Mouse (Mus musculus): ENCODE results near the gene Nudt8. TPM values are rescaled to one million over a fixed set of nuclear protein-coding genes. Genes with fewer than 3 reads are reported as not detected.

Gene Nudt8
- polyA plus RNA-seq, 1 experiment from 2014 or later = 35.1 TPM

GRCm38 (mm10) chr19:4005971-4006370, 5.6 kb downstream of the Nudt8 start:
- ChIA-PET POLR2A (no interaction called here), CTCF (no interaction called here)
- ATAC-seq (no peak), DNase-seq (ENCODE audit: low read depth, low spot score) (no peak)
- no peak for TF ChIP-seq CTCF (IDR thresholded peaks at IDR 0.05)
- in situ Hi-C loops (cut with MboI; ENCODE audit: low pct_unique_long_range_greater_than_20kb) = no loop called here
- H3K27me3 ChIP-seq = no peaks in the 10 kb centered on the region

- in situ Hi-C loops (cut with MboI; ENCODE audit: low pct_unique_long_range_greater_than_20kb) = no loop called here
- TF ChIP-seq CTCF (IDR thresholded peaks at IDR 0.05) = no peak
- DNase-seq (ENCODE audit: low read depth, low spot score) (no peak), ATAC-seq (no peak)
- POLR2A ChIA-PET = interaction anchor here (1.2 to 2.9 kb wide), 3 partner anchors 8 to 15 kb away, joined by 5 to 14 read pairs (median 5); partner anchors contain the start of genes Doc2g, Gm49405 and Nudt8
- H3K27me3 ChIP-seq = no peaks in the 10 kb centered on the region
- CTCF ChIA-PET = interaction anchor here (0.8 to 2.7 kb wide), 3 partner anchors 12 to 65 kb away, joined by 4 to 14 read pairs (median 8); no protein-coding TSS in a partner anchor
Observed at GRCm38 (mm10) chr19:4011086-4011485, 10.7 kb downstream of the Nudt8 start.

GRCm38 (mm10) chr19:4012432-4013022, 12.1 kb downstream of the Nudt8 start, which contains the start of gene Ndufv1:
Ndufv1 (minus strand) TSS chr19:4012806.
- in situ Hi-C loops (cut with MboI; ENCODE audit: low pct_unique_long_range_greater_than_20kb) = no loop called here
- ChIA-PET POLR2A (interaction anchor here (2.9 kb wide), 1 partner anchor 12 kb away, joined by 14 read pairs; the partner anchor contains the start of genes Gm49405 and Nudt8), CTCF (interaction anchor here (0.8 to 3.1 kb wide), 16 partner anchors 10 to 96 kb away, joined by 3 to 31 read pairs (median 5); partner anchors contain the start of genes Acy3, Aldh3b1, Aldh3b3 and Doc2g)
- H3K27me3 ChIP-seq = no peaks in the 10 kb centered on the region
- peak; percentile 94 for ATAC-seq
- DNase-seq (ENCODE audit: low read depth, low spot score) = peak; percentile 98
- no peak for TF ChIP-seq CTCF (IDR thresholded peaks at IDR 0.05)

DNA sequence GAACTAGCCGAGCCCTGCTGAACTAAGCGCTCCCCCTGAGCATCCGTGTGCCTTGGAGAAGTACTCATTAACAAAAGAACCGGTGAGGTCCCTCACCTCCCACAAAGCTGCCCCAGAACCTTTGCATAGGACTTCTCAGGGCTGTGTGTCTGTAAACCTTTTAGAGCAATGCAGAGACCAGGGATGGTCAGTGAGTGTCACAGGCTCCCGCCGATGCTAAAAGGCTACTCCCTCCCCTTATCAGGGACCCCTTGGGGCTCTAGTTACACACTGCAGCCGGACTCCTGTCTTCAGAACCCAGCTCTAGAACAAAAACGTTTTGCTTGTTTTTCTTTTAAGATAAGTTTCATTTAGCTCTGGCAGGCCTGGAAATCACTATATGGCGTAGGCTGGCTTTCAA, 12.7 kb downstream of the Nudt8 start:
- CTCF ChIA-PET = interaction anchor here (0.9 to 3.1 kb wide), 16 partner anchors 11 to 97 kb away, joined by 3 to 31 read pairs (median 5); partner anchors contain the start of genes Acy3, Aldh3b1, Aldh3b3 and Doc2g
- no peaks in the 10 kb centered on the region for H3K27me3 ChIP-seq
- ATAC-seq (no peak), DNase-seq (ENCODE audit: low read depth, low spot score) (no peak)
- no peak for TF ChIP-seq CTCF (IDR thresholded peaks at IDR 0.05)
- in situ Hi-C loops (cut with MboI; ENCODE audit: low pct_unique_long_range_greater_than_20kb) = no loop called here
- POLR2A ChIA-PET = no interaction called here

GRCm38 (mm10) chr19:4014802-4015201, 14.4 kb downstream of the Nudt8 start:
- in situ Hi-C loops (cut with MboI; ENCODE audit: low pct_unique_long_range_greater_than_20kb) = loop anchor here (5.0 kb wide), 2 partner anchors 37 to 72 kb away; no protein-coding TSS in a partner anchor
- no peaks in the 10 kb centered on the region for H3K27me3 ChIP-seq
- no peak for DNase-seq (ENCODE audit: low read depth, low spot score)
- CTCF ChIA-PET = interaction anchor here (1.2 to 3.1 kb wide), 2 partner anchors 33 to 68 kb away, joined by 4 to 31 read pairs; partner anchors contain the start of gene Gstp2
- no peak for ATAC-seq
- no peak for TF ChIP-seq CTCF (IDR thresholded peaks at IDR 0.05)
- POLR2A ChIA-PET = no interaction called here

GRCm38 (mm10) chr19:4015635-4016034, 15.3 kb downstream of the Nudt8 start:
- ChIA-PET CTCF (interaction anchor here (1.2 to 1.5 kb wide), 2 partner anchors 32 to 69 kb away, joined by 4 read pairs; no protein-coding TSS in a partner anchor), POLR2A (no interaction called here)
- no peak for ATAC-seq
- DNase-seq (ENCODE audit: low read depth, low spot score) = no peak
- no peak for TF ChIP-seq CTCF (IDR thresholded peaks at IDR 0.05)
- in situ Hi-C loops (cut with MboI; ENCODE audit: low pct_unique_long_range_greater_than_20kb) = loop anchor here (5.0 kb wide), 2 partner anchors 37 to 72 kb away; no protein-coding TSS in a partner anchor
- no peaks in the 10 kb centered on the region for H3K27me3 ChIP-seq

- no peaks in the 10 kb centered on the region for H3K27me3 ChIP-seq
- ChIA-PET CTCF (interaction anchor here (1.7 to 6.5 kb wide), 4 partner anchors 16 to 34 kb away, joined by 7 to 74 read pairs (median 10); partner anchors contain the start of gene Gstp2), POLR2A (no interaction called here)
- DNase-seq (ENCODE audit: low read depth, low spot score) (no peak), ATAC-seq (no peak)
- TF ChIP-seq CTCF (IDR thresholded peaks at IDR 0.05) = no peak
- in situ Hi-C loops (cut with MboI; ENCODE audit: low pct_unique_long_range_greater_than_20kb) = loop anchor here (5.0 kb wide), 2 partner anchors 34 to 69 kb away; no protein-coding TSS in a partner anchor
Observed at GRCm38 (mm10) chr19:4017921-4018587, 17.7 kb downstream of the Nudt8 start.

DNA sequence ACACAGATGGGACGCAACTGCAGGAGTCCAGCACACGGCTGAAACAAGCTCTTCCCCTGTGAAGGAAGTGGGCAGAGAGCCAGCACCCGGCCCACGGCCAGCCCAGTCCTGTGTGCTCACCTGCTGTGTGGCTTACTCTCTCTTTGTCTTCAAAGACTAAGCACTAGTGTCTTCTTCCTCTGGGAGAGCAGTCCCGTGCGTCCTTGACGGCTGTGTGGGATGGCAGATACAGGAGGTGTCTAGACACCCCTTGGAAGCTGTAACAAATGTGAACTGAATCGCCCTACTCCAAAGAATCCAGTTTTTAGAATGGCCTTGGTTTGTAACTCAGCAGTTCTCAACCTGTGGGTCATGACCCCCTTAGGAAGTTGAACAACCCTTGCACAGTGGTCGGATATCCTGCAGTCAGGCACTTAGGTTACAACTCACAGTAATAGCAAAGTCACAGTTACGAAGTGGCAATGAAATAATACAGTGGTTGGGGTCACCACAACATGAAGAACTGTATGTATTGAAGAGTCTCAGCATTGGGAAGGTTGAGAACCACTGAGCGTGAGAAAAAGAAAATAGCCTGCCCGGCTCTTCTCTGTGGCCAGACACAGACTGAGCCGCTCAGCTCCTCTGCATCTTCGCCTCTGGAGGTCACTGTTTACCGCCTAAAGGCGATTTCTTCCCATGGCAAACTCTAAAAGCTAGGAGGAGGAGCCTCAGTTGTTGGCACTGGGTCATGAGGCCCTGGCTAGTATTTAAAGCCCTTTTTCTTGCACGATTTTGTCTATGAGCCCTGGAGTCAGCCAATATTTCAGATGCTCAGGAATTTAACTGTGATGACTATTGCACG, 18.6 kb downstream of the Nudt8 start:
- in situ Hi-C loops (cut with MboI; ENCODE audit: low pct_unique_long_range_greater_than_20kb) = loop anchor here (5.0 kb wide), 2 partner anchors 33 to 68 kb away; no protein-coding TSS in a partner anchor
- ATAC-seq = peak; percentile 67
- ChIA-PET CTCF (interaction anchor here (0.8 to 6.5 kb wide), 11 partner anchors 15 to 230 kb away, joined by 3 to 74 read pairs (median 4); partner anchors contain the start of genes Cdk2ap2, Gstp1 and Gstp2), POLR2A (interaction anchor here (1.0 kb wide), 2 partner anchors 27 to 29 kb away, joined by 4 read pairs; partner anchors contain the start of gene Gstp2)
- no peaks in the 10 kb centered on the region for H3K27me3 ChIP-seq
- DNase-seq (ENCODE audit: low read depth, low spot score) = peak; percentile 64
- TF ChIP-seq CTCF (IDR thresholded peaks at IDR 0.05) = peak; percentile 98

DNA sequence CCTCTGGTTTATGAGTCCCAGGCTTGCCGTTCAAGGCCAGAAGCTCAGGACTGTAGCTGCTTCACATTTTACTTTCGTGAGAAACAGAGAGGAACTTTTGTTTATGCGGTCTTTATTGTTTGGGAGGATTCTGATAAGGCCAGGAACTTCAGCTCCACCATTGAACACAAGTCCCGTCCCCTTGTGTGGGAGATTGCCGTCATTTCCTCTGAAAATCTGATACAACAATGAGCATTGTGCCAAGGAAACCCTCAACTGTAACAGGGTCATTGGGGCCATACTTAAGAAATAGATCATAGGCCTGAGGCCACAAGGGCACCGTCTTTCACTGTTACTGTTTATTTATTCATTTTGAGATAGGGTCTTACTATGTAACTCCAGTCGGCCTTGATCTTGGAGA, 22.8 kb downstream of the Nudt8 start:
- no peak for ATAC-seq
- in situ Hi-C loops (cut with MboI; ENCODE audit: low pct_unique_long_range_greater_than_20kb) = no loop called here
- no peak for DNase-seq (ENCODE audit: low read depth, low spot score)
- CTCF ChIA-PET = interaction anchor here (6.5 kb wide), 1 partner anchor 25 kb away, joined by 74 read pairs; the partner anchor contains the start of gene Gstp2
- POLR2A ChIA-PET = no interaction called here
- no peak for TF ChIP-seq CTCF (IDR thresholded peaks at IDR 0.05)
- H3K27me3 ChIP-seq = peaks cover 2% of the 10 kb centered on the region

Measured in Patski (cell line).